Mouse (Mus musculus) hindbrain, postnatal 0 days (tissue): ENCODE data around the gene Col13a1. TPM values are rescaled to one million over a fixed set of nuclear protein-coding genes. Genes with fewer than 3 reads are reported as not detected.
A peak's percentile ranks its signal among the peaks of the same experiment; 100 is the strongest.

Source experiments
- ATAC-seq: fragments of 200-750 bp; cut with Nextera tagmentation; 2 replicates; pipeline ENCODE4 v1.8.0; 2017; ENCODE audit warnings: mild to moderate bottlenecking, moderate TSS enrichment, moderate library complexity
- DNase-seq: peaks from one replicate; pipeline ENCODE4 v3.0.0-alpha.2; 2015; ENCODE audit warnings: low spot score
- H3K27ac ChIP-seq: fragments of 300-500 bp; sonication (generic); 2 replicates; pipeline ENCODE4 v1.5.1; 2014; ENCODE audit warnings: mild to moderate bottlenecking
- H3K27me3 ChIP-seq: fragments of 300-500 bp; sonication (generic); 2 replicates; pipeline ENCODE4 v1.6.1; 2014; ENCODE audit warnings: low read length, mixed read lengths; ENCODE audit not compliant: insufficient read depth
- H3K36me3 ChIP-seq: fragments of 300-500 bp; sonication (generic); 2 replicates; pipeline ENCODE4 v1.6.1; 2014; ENCODE audit warnings: low read length, mixed read lengths; ENCODE audit not compliant: insufficient read depth
- H3K4me1 ChIP-seq: fragments of 300-500 bp; sonication (generic); 2 replicates; pipeline ENCODE4 v1.6.1; 2014; ENCODE audit warnings: antibody characterized with exemption, low read length, mixed read lengths; ENCODE audit not compliant: insufficient read depth
- H3K4me2 ChIP-seq: fragments of 300-500 bp; sonication (generic); 2 replicates; pipeline ENCODE4 v1.6.1; 2014; ENCODE audit warnings: low read depth, mild to moderate bottlenecking, low read length, moderate library complexity, mixed read lengths
- H3K4me3 ChIP-seq: fragments of 300-500 bp; sonication (generic); 2 replicates; pipeline ENCODE4 v1.5.1; 2014; ENCODE audit warnings: low read length
- H3K9ac ChIP-seq: fragments of 300-500 bp; sonication (generic); replicated peaks from 2 replicates; pipeline ENCODE4 v1.6.1; 2014; ENCODE audit warnings: mild to moderate bottlenecking, low read length, moderate library complexity, mixed read lengths
- H3K9me3 ChIP-seq: fragments of 300-500 bp; sonication (generic); 2 replicates; pipeline ENCODE4 v1.6.1; 2016; ENCODE audit warnings: low read length, mixed read lengths
- CTCF ChIP-seq: IDR thresholded peaks from 2 replicates; pipeline ENCODE4 v1.5.1; 2016; ENCODE audit warnings: antibody characterized with exemption, control low read depth, low read depth
- WGBS: fragments of 180-500 bp; shearing (Covaris S2); extraction: QIAGEN DNeasy Blood & Tissue Kit; methylation state at CpG from one replicate; pipeline ENCODE4 v1.1.7; 2014; 5-methylcytosine and 5-hydroxymethylcytosine counted together
- polyA plus RNA-seq: library from polyadenylated mRNA; unstranded; fragments of >200 nt; fragmentation: Nextera tagmentation; extraction: Ambion mirVana; gene quantifications from 2 replicates; pipeline ENCODE4 v1.2.1, GENCODE M21; 2015
- total RNA-seq: library from RNA; depleted of rRNA; stranded (reverse); fragments of >200 nt; gene quantifications from 2 replicates; pipeline ENCODE4 v1.2.3, GENCODE M21; 2014; rRNA removed

Col13a1 gene
- total and polyA plus RNA-seq, 2 experiments from 2014 or later, result 1.6 to 4.2 TPM

- H3K27ac ChIP-seq, result no peak overlapping the region
- WGBS, result 61% methylated on average over 9 of the region's 9 CpGs
- no peaks in the 10 kb centered on the region for H3K9me3 ChIP-seq
- H3K4me1 ChIP-seq, result no peaks in the 10 kb centered on the region
- no peak for DNase-seq
- no peak overlapping the region for H3K4me3 ChIP-seq
- peak; percentile 38; the same call in 1 of the 2 replicates for TF ChIP-seq CTCF
- no peak overlapping the region for H3K4me2 ChIP-seq
- no peaks in the 10 kb centered on the region for H3K36me3 ChIP-seq
- no peak overlapping the region for H3K9ac ChIP-seq
- no peaks in the 10 kb centered on the region for H3K27me3 ChIP-seq
- no peak for ATAC-seq
These were observed 158.9 kb downstream of the Col13a1 start for GRCm38 (mm10) chr10:61820050-61820449.

DNA sequence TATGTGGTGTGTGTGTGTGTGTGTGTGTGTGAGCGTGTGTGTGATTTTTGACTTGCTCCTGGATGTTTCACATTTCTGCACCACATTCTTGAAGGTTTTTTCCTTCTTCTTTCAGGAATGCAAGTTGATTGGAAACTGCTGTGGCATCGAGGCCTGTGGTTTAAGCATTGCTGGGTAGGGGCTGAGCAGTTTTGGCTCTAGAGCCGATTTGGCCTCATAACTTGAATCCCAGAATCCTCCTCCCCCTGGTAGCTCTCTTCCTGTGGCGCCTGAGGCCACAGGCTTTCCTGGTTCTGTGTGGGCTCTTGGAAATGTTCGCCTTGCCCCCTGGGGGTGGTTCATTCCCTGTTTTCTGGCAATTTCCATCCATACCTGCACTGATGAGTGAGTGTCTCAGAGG, 166.9 kb downstream of the Col13a1 start:
- Histone ChIP-seq H3K4me1 (no peaks in the 10 kb centered on the region), H3K9me3 (no peaks in the 10 kb centered on the region), H3K4me2 (no peak overlapping the region), H3K4me3 (no peak overlapping the region), H3K36me3 (no peaks in the 10 kb centered on the region), H3K27me3 (no peaks in the 10 kb centered on the region), H3K27ac (no peak overlapping the region), H3K9ac (no peak overlapping the region)
- WGBS, result 71% methylated on average over 5 of the region's 5 CpGs
- DNase-seq, result no peak
- no peak for ATAC-seq
- no peak for TF ChIP-seq CTCF

DNA sequence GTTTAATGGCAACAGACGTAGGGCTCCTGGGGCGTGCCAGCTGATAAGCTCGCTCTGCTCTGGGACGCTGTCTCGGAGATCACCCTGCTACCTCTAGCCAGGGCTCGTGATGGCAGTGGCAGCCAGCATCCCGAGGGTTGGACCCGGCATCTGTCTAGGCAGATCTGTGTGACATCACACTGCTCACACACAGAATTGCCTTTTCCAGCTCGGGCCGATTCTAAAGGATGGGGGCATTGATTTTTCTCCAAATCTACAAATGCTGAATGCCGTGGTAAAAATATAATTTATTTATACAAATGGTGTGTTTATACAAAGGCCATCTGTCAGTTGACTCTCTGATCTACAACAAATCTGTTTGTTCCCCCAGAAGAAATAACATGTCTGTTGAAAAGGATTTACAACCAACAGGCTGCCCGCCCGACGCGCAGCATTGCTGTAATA, 180.8 kb downstream of the Col13a1 start:
- H3K9me3 ChIP-seq, result no peaks in the 10 kb centered on the region
- no peaks in the 10 kb centered on the region for H3K27me3 ChIP-seq
- DNase-seq (no peak), ATAC-seq (no peak)
- no peak overlapping the region for H3K9ac ChIP-seq
- H3K4me3 ChIP-seq, result no peak overlapping the region
- H3K27ac ChIP-seq, result no peak overlapping the region
- WGBS, result 76% methylated on average over 15 of the region's 15 CpGs
- no peak overlapping the region for H3K4me2 ChIP-seq
- TF ChIP-seq CTCF, result no peak
- H3K36me3 ChIP-seq, result no peaks in the 10 kb centered on the region
- no peaks in the 10 kb centered on the region for H3K4me1 ChIP-seq

DNA sequence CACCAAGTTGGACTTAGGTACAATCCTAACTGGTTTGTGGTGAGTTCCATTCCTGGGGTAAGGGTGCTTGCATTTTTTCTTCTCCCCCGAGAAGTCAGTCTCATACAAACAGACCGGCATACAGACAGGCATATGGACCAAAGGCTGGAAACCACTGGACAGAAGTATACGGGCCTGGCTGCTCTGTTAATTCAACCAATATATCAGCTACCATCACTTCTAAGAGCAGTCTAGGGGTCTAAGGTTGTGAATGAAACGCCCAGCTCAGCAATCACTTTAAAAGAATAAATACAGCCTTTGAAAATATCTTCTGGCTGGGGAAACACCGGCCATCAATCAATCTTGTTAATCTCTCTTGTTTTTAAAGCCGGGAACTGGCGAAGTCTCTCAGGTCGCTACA, 183.4 kb downstream of the Col13a1 start:
- Histone ChIP-seq H3K4me3 (no peak overlapping the region), H3K9ac (no peak overlapping the region), H3K27me3 (no peaks in the 10 kb centered on the region), H3K4me2 (no peak overlapping the region), H3K36me3 (no peaks in the 10 kb centered on the region), H3K27ac (no peak overlapping the region), H3K9me3 (no peaks in the 10 kb centered on the region), H3K4me1 (no peaks in the 10 kb centered on the region)
- 46% methylated on average over 8 of the region's 8 CpGs for WGBS
- DNase-seq (no peak), ATAC-seq (no peak)
- no peak for TF ChIP-seq CTCF

- Histone ChIP-seq H3K4me3 (no peak overlapping the region), H3K27ac (no peak overlapping the region), H3K9ac (no peak overlapping the region), H3K27me3 (no peaks in the 10 kb centered on the region), H3K36me3 (no peaks in the 10 kb centered on the region), H3K4me2 (no peak overlapping the region), H3K9me3 (no peaks in the 10 kb centered on the region), H3K4me1 (no peaks in the 10 kb centered on the region)
- DNase-seq, result no peak
- no peak for ATAC-seq
- TF ChIP-seq CTCF, result no peak
- 65% methylated on average over 10 of the region's 10 CpGs for WGBS
These were observed 183.9 kb downstream of the Col13a1 start for GRCm38 (mm10) chr10:61794971-61795370.

GRCm38 (mm10) chr10:61793015-61793414, 185.9 kb downstream of the Col13a1 start:
- no peak for TF ChIP-seq CTCF
- Histone ChIP-seq H3K4me1 (no peaks in the 10 kb centered on the region), H3K27me3 (no peaks in the 10 kb centered on the region), H3K27ac (no peak overlapping the region), H3K9ac (no peak overlapping the region), H3K9me3 (no peaks in the 10 kb centered on the region), H3K36me3 (no peaks in the 10 kb centered on the region), H3K4me3 (no peak overlapping the region), H3K4me2 (no peak overlapping the region)
- ATAC-seq, result no peak
- WGBS, result 50% methylated on average over 8 of the region's 8 CpGs
- no peak for DNase-seq

DNA sequence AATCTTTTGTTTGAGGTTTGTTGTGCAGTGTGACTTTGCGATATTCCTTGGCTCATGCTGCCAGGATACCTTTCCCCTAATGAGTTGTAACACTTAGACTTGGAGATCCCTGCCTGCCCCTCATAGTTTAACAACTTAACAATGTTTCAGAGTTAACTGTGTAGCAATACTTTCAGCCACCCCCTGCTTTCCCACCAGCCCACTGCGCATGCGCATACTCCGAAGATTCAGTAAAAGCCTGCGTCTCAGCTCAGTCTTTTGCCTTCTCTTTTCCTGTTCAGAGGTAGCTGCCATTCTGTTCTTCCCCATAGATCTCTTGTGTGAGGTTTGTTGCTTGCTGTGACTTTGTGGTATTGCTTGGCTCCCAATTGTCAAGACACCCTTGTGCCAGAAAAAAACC, 190.4 kb downstream of the Col13a1 start:
- H3K9ac ChIP-seq, result no peak overlapping the region
- 97% methylated on average over 5 of the region's 5 CpGs for WGBS
- DNase-seq (no peak), ATAC-seq (no peak)
- no peak overlapping the region for H3K4me2 ChIP-seq
- H3K27me3 ChIP-seq, result no peaks in the 10 kb centered on the region
- H3K36me3 ChIP-seq, result no peaks in the 10 kb centered on the region
- H3K27ac ChIP-seq, result no peak overlapping the region
- no peak for TF ChIP-seq CTCF
- no peaks in the 10 kb centered on the region for H3K9me3 ChIP-seq
- peaks cover 8% of the 10 kb centered on the region for H3K4me1 ChIP-seq
- no peak overlapping the region for H3K4me3 ChIP-seq

Other genes starting within 250 kb of the Col13a1 start
- gene H2afy2, start 195.0 kb downstream of the Col13a1 start, total RNA-seq, result 90.4 and 97.7 TPM in 2 replicates
- 157 and 162 TPM in 2 replicates for gene H2afy2, start 195.0 kb downstream of the Col13a1 start, polyA plus RNA-seq
- gene Neurog3, start 154.0 kb upstream of the Col13a1 start, total RNA-seq, result not detected in 2 replicates
- gene Neurog3, start 154.0 kb upstream of the Col13a1 start, polyA plus RNA-seq, result not detected in 2 replicates
- gene Fam241b, start 164.8 kb upstream of the Col13a1 start, total RNA-seq, result 92.9 and 97.9 TPM in 2 replicates
- gene Fam241b, start 164.8 kb upstream of the Col13a1 start, polyA plus RNA-seq, result 143 and 152 TPM in 2 replicates